Mouse (Mus musculus) inflammation-experienced regulatory T-cells, adult 16 weeks (primary cell): Measurements from ENCODE around the gene Bax. TPM values are rescaled to one million over a fixed set of nuclear protein-coding genes. Genes with fewer than 3 reads are reported as not detected.

Source experiments
- polyA plus RNA-seq: library from polyadenylated mRNA; unstranded; fragments of 100-300 nt; shearing (Covaris generic); gene quantifications from one replicate; pipeline ENCODE4 v1.2.1, GENCODE M21; 2017

The Bax gene
- 253 TPM for polyA plus RNA-seq

GRCm38 (mm10) chr7:45466283-45467089 lies at the start of gene Bax:
Bax (minus strand) TSS chr7:45466898.

DNA sequence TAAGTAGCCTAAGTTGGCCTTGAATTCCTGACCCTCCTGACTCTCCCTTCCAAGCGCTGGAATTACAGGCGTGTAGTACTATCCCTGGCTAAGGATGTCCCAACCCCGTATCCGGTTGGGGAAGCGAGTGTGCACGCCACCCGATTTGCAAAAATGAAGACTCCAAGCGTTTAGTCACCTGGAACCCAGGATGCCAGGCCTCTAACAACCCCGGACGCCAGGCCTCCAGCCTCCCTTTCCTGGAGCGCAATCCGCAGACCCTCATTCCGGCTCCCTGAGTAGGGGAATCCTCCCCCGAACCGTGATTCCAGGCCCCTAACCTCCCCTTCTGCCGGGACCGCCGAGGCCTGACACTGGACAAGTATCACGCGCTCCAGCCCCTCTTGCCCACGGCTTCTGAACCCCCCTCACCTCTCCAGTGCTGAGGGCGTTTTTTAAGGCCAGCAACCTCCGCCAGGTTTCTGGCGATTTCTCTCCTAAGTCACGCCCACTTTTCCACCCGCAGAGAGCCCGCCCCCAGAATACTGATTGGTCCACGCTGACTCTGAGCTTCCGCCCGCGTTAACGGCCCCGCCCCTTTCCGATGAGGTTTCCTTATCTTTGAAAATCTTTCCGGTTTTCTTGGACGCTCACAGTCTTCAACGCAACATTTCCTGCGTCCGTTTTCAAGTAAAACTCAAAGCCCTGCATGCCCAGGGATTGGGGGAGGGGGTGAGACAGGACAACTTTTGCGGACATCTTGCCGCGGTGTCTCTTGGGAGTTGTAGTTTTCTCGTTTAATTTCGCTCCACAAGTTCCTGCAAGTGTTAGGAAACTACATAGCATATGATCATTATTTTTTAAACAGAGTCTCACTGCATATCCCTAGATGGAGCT lies 43.5 kb upstream of the Bax start, which contains the start of gene Nucb1:
Gene Nucb1, minus strand, starts transcription at position 495 of the 876 bp plus-strand sequence.

GRCm38 (mm10) chr7:45488293-45489204 lies 21.9 kb upstream of the Bax start, which contains the start of gene Dhdh:
Dhdh (minus strand) TSS chr7:45488805.

GRCm38 (mm10) chr7:45486761-45487415 lies 20.2 kb upstream of the Bax start, which contains the start of gene Gm45808:
Gm45808 (minus strand) TSS chr7:45486811.

DNA sequence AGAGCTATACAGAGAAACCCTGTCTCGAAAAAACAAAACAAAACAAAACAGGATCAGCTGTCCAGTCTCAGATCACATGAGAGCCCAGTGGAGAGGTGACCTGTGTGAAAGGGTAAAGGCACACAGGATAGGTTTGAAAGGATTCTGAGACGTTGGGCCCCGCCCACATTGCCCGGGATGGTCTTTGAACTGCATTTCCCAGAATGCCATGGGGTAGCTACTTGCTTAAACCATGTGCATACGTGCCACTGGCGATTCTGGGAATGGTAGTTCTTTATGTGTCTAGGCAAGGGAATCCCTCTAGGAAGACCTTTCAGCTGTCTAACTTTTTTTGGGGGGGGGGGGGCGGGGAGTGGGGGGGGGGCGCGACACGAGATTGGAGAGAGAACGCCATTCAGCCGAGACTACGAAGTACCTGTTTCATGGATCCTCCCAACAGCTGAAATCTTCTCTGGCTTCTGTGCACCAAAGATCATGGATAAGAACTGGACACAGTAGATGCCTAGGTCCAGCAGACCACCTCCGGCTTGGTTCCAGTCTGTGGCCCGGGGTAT lies 14.8 kb upstream of the Bax start, which contains the start of gene Tulp2:
Gene Tulp2, plus strand, starts transcription at position 504 of the 554 bp plus-strand sequence.

DNA sequence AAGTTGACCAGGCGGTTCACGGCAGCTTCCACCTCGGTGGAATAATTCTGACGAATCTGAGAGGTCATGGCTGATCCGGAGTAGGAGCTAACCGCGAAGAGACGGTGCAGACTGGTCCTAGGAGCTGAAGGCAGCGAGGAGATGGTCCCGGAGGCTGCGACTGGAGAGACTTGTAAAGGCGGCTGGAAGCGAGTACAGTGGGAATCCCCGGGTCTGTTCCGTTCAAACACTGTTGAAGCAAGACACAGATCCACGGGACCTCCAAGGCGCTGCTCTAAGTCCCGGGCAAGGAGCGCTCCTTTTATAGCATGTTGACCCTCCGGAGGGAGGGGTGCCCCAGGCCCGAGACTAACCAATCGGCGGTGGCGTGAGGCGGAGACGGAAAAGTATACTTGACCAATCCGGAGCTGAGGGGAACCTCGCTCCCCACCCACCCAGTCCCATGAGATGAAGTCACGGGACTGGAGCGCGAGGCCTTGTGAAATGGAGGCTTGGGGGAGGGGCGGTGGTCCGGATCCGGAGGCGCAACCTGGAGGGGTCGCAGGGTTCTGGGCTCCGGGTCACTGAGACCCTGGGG lies 7.0 kb downstream of the Bax start, which contains the start of gene Ftl1:
Gene Ftl1, minus strand, starts transcription at position 321 of the 577 bp plus-strand sequence.

GRCm38 (mm10) chr7:45437521-45438276 lies 29.0 kb downstream of the Bax start, which contains the start of gene Ruvbl2:
Ruvbl2 (minus strand) TSS chr7:45438096.

GRCm38 (mm10) chr7:45434203-45435015 lies 32.3 kb downstream of the Bax start, which contains the start of gene Gys1:
Gys1 (plus strand) TSS chr7:45434844.

DNA sequence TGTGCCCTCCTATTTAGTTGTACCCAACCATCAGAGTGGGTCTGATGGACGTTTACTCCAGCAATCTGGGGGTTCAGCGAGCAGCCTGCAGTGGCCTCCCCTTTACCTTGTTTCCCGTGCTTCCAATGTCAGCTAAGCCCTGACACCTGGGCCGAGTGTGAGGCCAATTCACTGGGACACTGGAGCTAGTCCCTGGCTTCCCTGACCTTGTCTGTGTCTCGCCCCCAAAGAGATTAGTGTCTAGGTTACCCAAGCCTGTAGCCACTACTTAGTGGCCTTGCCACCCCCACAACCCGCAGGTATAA lies 46.1 kb downstream of the Bax start, which contains the start of gene Lhb:
Gene Lhb, plus strand, starts transcription at position 206 of the 305 bp plus-strand sequence.

DNA sequence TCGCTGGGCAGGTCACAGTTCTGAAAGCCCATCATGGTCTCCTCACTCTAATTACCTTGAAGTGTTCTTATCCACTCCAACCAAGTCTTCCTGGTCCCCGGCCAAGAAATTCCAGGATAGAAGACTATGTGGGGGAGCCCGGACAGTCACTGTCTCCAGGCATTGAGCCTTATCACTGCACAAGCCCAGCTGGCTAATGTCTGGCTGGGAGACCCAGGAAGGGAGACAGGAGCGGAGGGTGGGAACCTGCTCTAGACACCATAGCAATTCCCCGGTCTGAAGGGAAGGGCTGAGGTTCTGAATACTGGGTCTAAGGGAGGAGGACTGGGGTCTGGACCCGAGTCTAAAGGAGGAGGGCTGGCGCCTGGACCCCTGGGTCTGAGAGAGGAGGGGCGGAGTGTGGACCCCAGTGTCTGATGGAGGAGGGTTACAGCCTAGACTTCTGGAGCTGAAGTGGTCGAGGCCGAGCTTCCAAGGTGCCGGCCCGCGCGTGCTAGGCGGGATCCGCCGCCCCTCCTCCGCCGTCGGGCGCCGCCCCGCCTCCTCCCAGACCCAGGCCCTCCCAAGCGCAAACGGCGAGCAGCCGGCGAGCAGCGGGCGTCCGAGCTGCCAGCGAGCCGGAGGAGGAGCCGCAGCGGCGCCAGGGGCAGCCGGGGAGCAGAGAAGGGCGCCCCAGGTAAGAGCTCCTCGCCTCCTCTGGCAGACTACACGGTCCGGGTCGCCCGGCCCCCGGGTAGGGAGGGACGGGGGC lies 53.4 kb downstream of the Bax start, which contains the start of gene Ntf5:
Gene Ntf5, plus strand, starts transcription at position 583 of the 751 bp plus-strand sequence.

Other genes with a start within 250 kb of the Bax start
- gene Cd37, start 227.8 kb downstream of the Bax start, polyA plus RNA-seq, result 675 TPM
- gene Slc6a16, start 225.8 kb downstream of the Bax start, polyA plus RNA-seq, result not detected
- gene Slc6a21, start 189.4 kb downstream of the Bax start, polyA plus RNA-seq, result not detected
- gene Trpm4, start 133.1 kb downstream of the Bax start, polyA plus RNA-seq, result 22.4 TPM
- gene Hrc, start 131.6 kb downstream of the Bax start, polyA plus RNA-seq, result not detected
- not detected for gene Ppfia3, start 99.9 kb downstream of the Bax start, polyA plus RNA-seq
- gene Lin7b, start 96.3 kb downstream of the Bax start, polyA plus RNA-seq, result not detected
- gene Snrnp70, start 71.2 kb downstream of the Bax start, polyA plus RNA-seq, result 227 TPM
- not detected for gene Kcna7, start 61.2 kb downstream of the Bax start, polyA plus RNA-seq
- gene Ntf5, start 53.2 kb downstream of the Bax start, polyA plus RNA-seq, result 0.78 TPM
- not detected for gene Lhb, start 46.1 kb downstream of the Bax start, polyA plus RNA-seq
- gene Gys1, start 32.1 kb downstream of the Bax start, polyA plus RNA-seq, result 18.4 TPM
- gene Ruvbl2, start 28.8 kb downstream of the Bax start, polyA plus RNA-seq, result 64.0 TPM
- 2,222 TPM for gene Ftl1, start 7.0 kb downstream of the Bax start, polyA plus RNA-seq
- 1.0 TPM for gene Tulp2, start 15.0 kb upstream of the Bax start, polyA plus RNA-seq
- not detected for gene Gm45808, start 19.9 kb upstream of the Bax start, polyA plus RNA-seq
- 0.95 TPM for gene Dhdh, start 21.9 kb upstream of the Bax start, polyA plus RNA-seq
- gene Nucb1, start 43.5 kb upstream of the Bax start, polyA plus RNA-seq, result 310 TPM
- 57.1 TPM for gene Ppp1r15a, start 59.4 kb upstream of the Bax start, polyA plus RNA-seq
- gene Plekha4, start 59.4 kb upstream of the Bax start, polyA plus RNA-seq, result 0.71 TPM
- gene Hsd17b14, start 88.0 kb upstream of the Bax start, polyA plus RNA-seq, result 1.6 TPM
- gene Bcat2, start 103.3 kb upstream of the Bax start, polyA plus RNA-seq, result 68.4 TPM
- not detected for gene Fgf21, start 148.6 kb upstream of the Bax start, polyA plus RNA-seq
- not detected for gene Fut1, start 150.4 kb upstream of the Bax start, polyA plus RNA-seq
- gene Izumo1, start 154.9 kb upstream of the Bax start, polyA plus RNA-seq, result not detected
- gene Rasip1, start 160.6 kb upstream of the Bax start, polyA plus RNA-seq, result 0.65 TPM
- gene Mamstr, start 173.1 kb upstream of the Bax start, polyA plus RNA-seq, result 0.65 TPM
- 0.12 TPM for gene Fut2, start 199.5 kb upstream of the Bax start, polyA plus RNA-seq
- not detected for gene Ntn5, start 217.1 kb upstream of the Bax start, polyA plus RNA-seq
- 0.20 TPM for gene Sec1, start 227.5 kb upstream of the Bax start, polyA plus RNA-seq
- gene Car11, start 232.9 kb upstream of the Bax start, polyA plus RNA-seq, result 9.3 TPM
- 14.7 TPM for gene Dbp, start 238.2 kb upstream of the Bax start, polyA plus RNA-seq
- 1,529 TPM for gene Rpl18, start 248.6 kb upstream of the Bax start, polyA plus RNA-seq